Mouse (Mus musculus): ENCODE data around the gene Adpgk.
"Not testable (repeated sequence)": the region's sequence is repeated elsewhere in the genome, so short reads cannot be mapped to it uniquely, and the experiment has no call there.

Gene Adpgk

GRCm38 (mm10) chr9:59288685-59289410 is 2.5 kb upstream of the Adpgk start:
- no peak for DNase-seq (ENCODE audit: extremely low read depth, low read depth)

- no peak for DNase-seq (ENCODE audit: extremely low read depth, low read depth)
Measured at GRCm38 (mm10) chr9:59289529-59290115, 1.7 kb upstream of the Adpgk start.

GRCm38 (mm10) chr9:59291688-59292492 is 532 bp downstream of the Adpgk start:
- DNase-seq (ENCODE audit: extremely low read depth, low read depth) = no peak

GRCm38 (mm10) chr9:59292493-59292875 is 1.1 kb downstream of the Adpgk start:
- no peak for DNase-seq (ENCODE audit: extremely low read depth, low read depth)

DNA sequence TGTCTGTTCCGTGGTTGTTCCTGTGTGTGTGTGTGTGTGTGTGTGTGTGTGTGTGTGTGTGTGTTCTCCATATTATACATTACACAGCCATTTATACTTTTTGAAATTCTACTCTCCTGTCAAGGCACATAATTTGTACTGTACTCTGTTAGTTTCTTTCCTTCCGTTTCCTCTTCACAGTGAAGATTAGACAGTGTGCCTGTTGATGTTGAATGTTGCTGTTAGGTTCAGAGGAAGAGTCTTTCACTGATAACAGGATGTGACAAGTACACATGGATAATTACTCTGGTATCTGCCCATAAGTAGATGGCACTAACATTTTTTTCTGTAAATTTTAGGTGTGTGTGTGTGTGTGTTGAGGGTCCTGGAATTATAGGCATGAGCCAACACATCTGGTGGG is 5.1 kb downstream of the Adpgk start:
- DNase-seq (ENCODE audit: extremely low read depth, low read depth) = no peak

DNA sequence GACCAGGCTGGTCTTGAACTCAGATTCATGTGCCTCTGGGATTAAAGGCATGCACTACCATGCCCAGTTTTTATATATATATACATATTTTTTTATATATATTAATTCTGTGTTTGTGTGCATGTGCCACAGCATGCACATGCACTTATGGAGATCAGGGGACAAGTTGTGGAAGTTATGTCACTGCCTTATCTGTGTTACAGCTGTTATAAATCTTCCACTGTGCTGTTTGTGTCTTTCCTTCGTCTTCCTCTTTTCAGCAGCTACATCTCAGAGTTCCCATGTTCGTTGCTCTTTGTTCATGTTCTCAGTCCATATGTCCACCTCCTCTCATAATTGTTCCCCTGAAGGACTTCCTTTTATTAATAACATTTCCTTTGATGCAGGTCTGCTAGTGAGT is 16.5 kb downstream of the Adpgk start:
- DNase-seq (ENCODE audit: extremely low read depth, low read depth) = no peak

- DNase-seq (ENCODE audit: extremely low read depth, low read depth) = no peak
Measured at GRCm38 (mm10) chr9:59310582-59311283, 19.4 kb downstream of the Adpgk start.

GRCm38 (mm10) chr9:59311284-59311670 is 19.9 kb downstream of the Adpgk start:
- DNase-seq (ENCODE audit: extremely low read depth, low read depth) = no peak

GRCm38 (mm10) chr9:59316206-59316605 is 24.8 kb downstream of the Adpgk start:
- DNase-seq (ENCODE audit: extremely low read depth, low read depth) = no peak

- peak; percentile 11 for DNase-seq (ENCODE audit: extremely low read depth, low read depth)
Measured at GRCm38 (mm10) chr9:59324351-59324750, 33.0 kb downstream of the Adpgk start.

DNA sequence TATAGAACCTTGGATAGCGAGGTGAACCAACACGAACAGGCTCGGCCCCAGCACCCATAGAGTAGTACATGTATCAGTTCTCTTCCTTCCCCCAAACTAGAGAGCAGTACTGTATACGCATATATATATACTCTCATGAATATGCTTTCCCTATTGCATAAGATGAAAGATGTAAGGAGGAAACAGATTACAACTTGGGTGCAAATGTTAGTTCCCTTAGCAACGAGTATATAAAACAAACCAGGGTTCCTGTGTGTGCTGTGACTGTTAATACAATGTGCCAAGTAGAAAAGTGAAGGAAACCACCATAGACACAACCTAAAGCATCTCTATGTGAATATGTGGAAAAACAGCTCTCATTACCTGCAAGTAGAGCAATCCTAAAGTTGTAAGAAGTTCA is 38.7 kb downstream of the Adpgk start:
- no peak for DNase-seq (ENCODE audit: extremely low read depth, low read depth)

DNA sequence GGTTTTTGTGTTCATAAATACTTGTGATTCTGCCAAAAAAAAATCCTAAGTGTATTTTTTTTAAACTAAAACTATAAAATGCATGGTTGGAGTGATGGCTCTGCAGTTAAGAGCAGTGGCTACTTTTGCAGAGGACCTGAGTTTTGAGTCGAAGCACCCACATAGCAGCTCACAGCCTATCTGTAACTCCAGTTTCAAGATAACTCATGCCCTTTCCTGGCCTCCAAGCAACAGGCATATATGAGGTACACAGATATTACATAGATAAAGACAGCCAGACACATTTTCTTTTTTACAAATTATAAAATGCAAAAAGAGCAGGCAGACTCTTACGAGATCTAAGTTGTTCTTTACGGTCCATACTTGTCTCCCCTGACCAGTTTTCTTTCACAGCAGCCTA is 45.2 kb downstream of the Adpgk start:
- no peak for DNase-seq (ENCODE audit: extremely low read depth, low read depth)

DNA sequence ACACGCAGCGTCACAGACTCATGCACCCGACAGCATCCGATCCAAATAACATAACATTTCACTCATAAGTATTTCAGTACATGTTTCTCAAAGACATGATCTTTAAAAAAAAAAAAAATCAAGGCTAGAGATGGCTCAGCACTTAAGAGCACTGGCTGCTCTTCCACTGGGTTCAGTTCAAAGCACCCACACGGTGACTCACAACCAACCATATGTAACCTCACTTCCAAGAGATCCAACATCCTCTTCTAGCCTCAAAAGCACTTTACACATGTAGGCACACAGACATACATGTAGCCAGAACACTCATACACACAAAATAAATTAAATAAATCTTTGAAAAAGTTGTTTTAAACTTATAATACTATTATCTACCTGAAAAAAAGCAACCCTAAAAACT is 46.5 kb downstream of the Adpgk start:
- no peak for DNase-seq (ENCODE audit: extremely low read depth, low read depth)

- no peak for DNase-seq (ENCODE audit: extremely low read depth, low read depth)
Measured at GRCm38 (mm10) chr9:59338411-59338810, 47.1 kb downstream of the Adpgk start.

GRCm38 (mm10) chr9:59339107-59339506 is 47.7 kb downstream of the Adpgk start:
- DNase-seq (ENCODE audit: extremely low read depth, low read depth) = no peak

DNA sequence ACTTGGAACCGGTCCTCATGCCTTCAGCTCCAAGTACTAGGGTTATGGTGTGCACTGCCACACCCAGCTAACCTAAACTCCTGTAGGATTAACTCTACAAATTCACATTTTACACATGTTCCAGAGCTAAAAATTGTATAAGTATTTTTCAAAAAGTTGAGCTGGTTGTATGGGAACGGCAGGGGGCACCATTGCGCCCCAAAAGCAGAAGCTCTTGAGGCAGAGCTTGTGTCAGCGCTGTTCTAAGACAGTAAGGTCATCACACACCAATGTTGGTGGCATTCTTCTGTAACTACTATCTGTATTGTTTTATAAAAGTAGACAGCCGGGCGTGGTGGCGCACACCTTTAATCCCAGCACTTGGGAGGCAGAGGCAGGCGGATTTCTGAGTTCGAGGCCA is 48.6 kb downstream of the Adpgk start:
- peak; percentile 48 for DNase-seq (ENCODE audit: extremely low read depth, low read depth)

DNA sequence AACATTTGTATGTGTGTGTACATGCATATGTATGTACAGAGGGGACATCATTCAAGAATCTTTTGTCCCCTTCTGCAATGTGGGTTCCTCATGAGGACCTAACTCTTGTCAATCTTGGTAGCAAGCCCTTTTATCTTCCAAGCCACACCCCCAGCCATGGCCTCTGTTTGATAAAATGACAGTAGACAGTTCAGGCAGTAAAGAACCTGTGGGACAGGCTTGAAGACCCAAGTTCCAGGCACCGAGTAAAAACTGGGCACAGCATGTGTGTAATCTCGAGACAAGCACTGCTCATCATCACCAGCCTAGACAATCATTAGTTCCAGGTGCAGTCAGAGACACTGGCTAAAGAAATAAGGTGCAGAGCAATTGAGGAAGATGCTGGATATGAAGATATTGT is 54.8 kb downstream of the Adpgk start:
- no peak for DNase-seq (ENCODE audit: extremely low read depth, low read depth)

GRCm38 (mm10) chr9:59352586-59353252 is 61.4 kb downstream of the Adpgk start:
- no peak for DNase-seq (ENCODE audit: extremely low read depth, low read depth)

DNA sequence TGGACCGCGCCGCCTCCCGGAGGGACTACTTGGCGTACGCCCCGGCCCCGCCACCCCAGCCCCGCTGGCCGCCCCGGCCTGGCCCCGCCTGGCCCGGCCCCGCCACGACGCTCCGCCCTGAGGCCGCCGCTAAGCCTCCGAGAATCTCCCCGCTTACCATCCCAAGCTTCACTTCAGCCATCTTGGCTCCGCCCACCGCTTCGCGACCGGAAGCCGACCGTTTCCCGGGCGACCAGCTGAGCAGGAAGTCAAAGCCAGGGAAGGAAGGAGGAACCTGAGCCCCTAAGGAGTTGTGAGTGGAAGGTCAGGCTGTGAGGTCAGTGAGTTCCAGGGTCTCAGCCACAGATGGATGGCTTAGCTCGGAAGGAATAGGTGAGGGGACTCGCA is 61.9 kb downstream of the Adpgk start, which contains the start of gene Bbs4:
TSS of gene Bbs4 (minus strand) at position 256 of the 387 bp plus-strand sequence.
- peak; percentile 77 for DNase-seq (ENCODE audit: extremely low read depth, low read depth)

- not testable (repeated sequence) for DNase-seq (ENCODE audit: extremely low read depth, low read depth)
Measured at GRCm38 (mm10) chr9:59358041-59358440, 66.7 kb downstream of the Adpgk start.

- not testable (repeated sequence) for DNase-seq (ENCODE audit: extremely low read depth, low read depth)
Measured at GRCm38 (mm10) chr9:59360487-59360886, 69.1 kb downstream of the Adpgk start.
